Mouse (Mus musculus): Measurements from ENCODE around the gene Otud7a. TPM values are rescaled to one million over a fixed set of nuclear protein-coding genes. Genes with fewer than 3 reads are reported as not detected.

Otud7a gene
- polyA plus RNA-seq, 1 experiment from 2014 or later: 1.7 TPM

- Histone ChIP-seq H3K27me3 (ENCODE audit: control insufficient read depth, insufficient read depth, low read length) (no peaks in the 10 kb centered on the region), H3K27ac (ENCODE audit: low read depth, low read length) (no peak overlapping the region), H3K36me3 (ENCODE audit: control insufficient read depth, insufficient read depth, low read length) (no peaks in the 10 kb centered on the region), H3K9me3 (ENCODE audit: control insufficient read depth, low read length) (no peaks in the 10 kb centered on the region), H3K9ac (ENCODE audit: low read length) (no peak overlapping the region), H3K4me3 (ENCODE audit: low read depth, low read length) (no peak overlapping the region), H3K4me1 (replicated peaks; ENCODE audit: control insufficient read depth, insufficient read depth, low read length) (no peaks in the 10 kb centered on the region), H3K4me2 (ENCODE audit: low read depth, low read length, severe bottlenecking) (no peak overlapping the region)
- ATAC-seq (replicated peaks; ENCODE audit: low FRiP score): no peak
- DNase-seq (ENCODE audit: low spot score): no peak
- 71% methylated on average over 2 of the region's 2 CpGs for WGBS
These were observed 145.8 kb downstream of the Otud7a start for GRCm38 (mm10) chr7:63590305-63590704.

- H3K4me1 ChIP-seq (replicated peaks; ENCODE audit: control insufficient read depth, insufficient read depth, low read length): no peaks in the 10 kb centered on the region
- H3K36me3 ChIP-seq (ENCODE audit: control insufficient read depth, insufficient read depth, low read length): no peaks in the 10 kb centered on the region
- WGBS: 78% methylated on average over 4 of the region's 4 CpGs
- no peak overlapping the region for H3K4me2 ChIP-seq (ENCODE audit: low read depth, low read length, severe bottlenecking)
- no peaks in the 10 kb centered on the region for H3K9me3 ChIP-seq (ENCODE audit: control insufficient read depth, low read length)
- ATAC-seq (replicated peaks; ENCODE audit: low FRiP score) (no peak), DNase-seq (ENCODE audit: low spot score) (no peak)
- no peak overlapping the region for H3K4me3 ChIP-seq (ENCODE audit: low read depth, low read length)
- H3K27ac ChIP-seq (ENCODE audit: low read depth, low read length): no peak overlapping the region
- H3K9ac ChIP-seq (ENCODE audit: low read length): no peak overlapping the region
- no peaks in the 10 kb centered on the region for H3K27me3 ChIP-seq (ENCODE audit: control insufficient read depth, insufficient read depth, low read length)
These were observed 146.8 kb downstream of the Otud7a start for GRCm38 (mm10) chr7:63591322-63591721.

GRCm38 (mm10) chr7:63592061-63592460 is 147.5 kb downstream of the Otud7a start:
- H3K4me1 ChIP-seq (replicated peaks; ENCODE audit: control insufficient read depth, insufficient read depth, low read length): no peaks in the 10 kb centered on the region
- H3K27me3 ChIP-seq (ENCODE audit: control insufficient read depth, insufficient read depth, low read length): no peaks in the 10 kb centered on the region
- H3K4me3 ChIP-seq (ENCODE audit: low read depth, low read length): no peak overlapping the region
- no peaks in the 10 kb centered on the region for H3K9me3 ChIP-seq (ENCODE audit: control insufficient read depth, low read length)
- H3K9ac ChIP-seq (ENCODE audit: low read length): no peak overlapping the region
- H3K4me2 ChIP-seq (ENCODE audit: low read depth, low read length, severe bottlenecking): no peak overlapping the region
- ATAC-seq (replicated peaks; ENCODE audit: low FRiP score) (no peak), DNase-seq (ENCODE audit: low spot score) (no peak)
- no peak overlapping the region for H3K27ac ChIP-seq (ENCODE audit: low read depth, low read length)
- no peaks in the 10 kb centered on the region for H3K36me3 ChIP-seq (ENCODE audit: control insufficient read depth, insufficient read depth, low read length)
- WGBS: 74% methylated on average over 3 of the region's 3 CpGs

GRCm38 (mm10) chr7:63604827-63605226 is 160.3 kb downstream of the Otud7a start:
- ATAC-seq (replicated peaks; ENCODE audit: low FRiP score) (no peak), DNase-seq (ENCODE audit: low spot score) (no peak)
- H3K4me1 ChIP-seq (replicated peaks; ENCODE audit: control insufficient read depth, insufficient read depth, low read length): no peaks in the 10 kb centered on the region
- no peaks in the 10 kb centered on the region for H3K36me3 ChIP-seq (ENCODE audit: control insufficient read depth, insufficient read depth, low read length)
- H3K4me3 ChIP-seq (ENCODE audit: low read depth, low read length): no peak overlapping the region
- no peak overlapping the region for H3K9ac ChIP-seq (ENCODE audit: low read length)
- no peaks in the 10 kb centered on the region for H3K9me3 ChIP-seq (ENCODE audit: control insufficient read depth, low read length)
- H3K27me3 ChIP-seq (ENCODE audit: control insufficient read depth, insufficient read depth, low read length): no peaks in the 10 kb centered on the region
- H3K27ac ChIP-seq (ENCODE audit: low read depth, low read length): no peak overlapping the region
- no peak overlapping the region for H3K4me2 ChIP-seq (ENCODE audit: low read depth, low read length, severe bottlenecking)
- WGBS: 91% methylated on average over 1 of the region's 1 CpGs

GRCm38 (mm10) chr7:63617018-63617417 is 172.5 kb downstream of the Otud7a start:
- Histone ChIP-seq H3K4me3 (ENCODE audit: low read depth, low read length) (no peak overlapping the region), H3K27ac (ENCODE audit: low read depth, low read length) (no peak overlapping the region), H3K27me3 (ENCODE audit: control insufficient read depth, insufficient read depth, low read length) (no peaks in the 10 kb centered on the region), H3K9me3 (ENCODE audit: control insufficient read depth, low read length) (no peaks in the 10 kb centered on the region), H3K4me2 (ENCODE audit: low read depth, low read length, severe bottlenecking) (no peak overlapping the region), H3K36me3 (ENCODE audit: control insufficient read depth, insufficient read depth, low read length) (no peaks in the 10 kb centered on the region), H3K4me1 (replicated peaks; ENCODE audit: control insufficient read depth, insufficient read depth, low read length) (no peaks in the 10 kb centered on the region), H3K9ac (ENCODE audit: low read length) (no peak overlapping the region)
- ATAC-seq (replicated peaks; ENCODE audit: low FRiP score): no peak
- WGBS: 80% methylated on average over 3 of the region's 3 CpGs
- no peak for DNase-seq (ENCODE audit: low spot score)

- ATAC-seq (replicated peaks; ENCODE audit: low FRiP score) (no peak), DNase-seq (ENCODE audit: low spot score) (no peak)
- H3K4me2 ChIP-seq (ENCODE audit: low read depth, low read length, severe bottlenecking): no peak overlapping the region
- no peaks in the 10 kb centered on the region for H3K36me3 ChIP-seq (ENCODE audit: control insufficient read depth, insufficient read depth, low read length)
- no peaks in the 10 kb centered on the region for H3K9me3 ChIP-seq (ENCODE audit: control insufficient read depth, low read length)
- no peaks in the 10 kb centered on the region for H3K4me1 ChIP-seq (replicated peaks; ENCODE audit: control insufficient read depth, insufficient read depth, low read length)
- no peak overlapping the region for H3K9ac ChIP-seq (ENCODE audit: low read length)
- H3K27me3 ChIP-seq (ENCODE audit: control insufficient read depth, insufficient read depth, low read length): no peaks in the 10 kb centered on the region
- no peak overlapping the region for H3K4me3 ChIP-seq (ENCODE audit: low read depth, low read length)
- 87% methylated on average over 5 of the region's 5 CpGs for WGBS
- H3K27ac ChIP-seq (ENCODE audit: low read depth, low read length): no peak overlapping the region
These were observed 176.3 kb downstream of the Otud7a start for GRCm38 (mm10) chr7:63620776-63621340.

GRCm38 (mm10) chr7:63637651-63638050 is 193.1 kb downstream of the Otud7a start:
- no peaks in the 10 kb centered on the region for H3K9me3 ChIP-seq (ENCODE audit: control insufficient read depth, low read length)
- H3K9ac ChIP-seq (ENCODE audit: low read length): no peak overlapping the region
- no peaks in the 10 kb centered on the region for H3K27me3 ChIP-seq (ENCODE audit: control insufficient read depth, insufficient read depth, low read length)
- no peak for DNase-seq (ENCODE audit: low spot score)
- H3K27ac ChIP-seq (ENCODE audit: low read depth, low read length): no peak overlapping the region
- H3K4me1 ChIP-seq (replicated peaks; ENCODE audit: control insufficient read depth, insufficient read depth, low read length): no peaks in the 10 kb centered on the region
- no peak for ATAC-seq (replicated peaks; ENCODE audit: low FRiP score)
- 81% methylated on average over 3 of the region's 3 CpGs for WGBS
- no peaks in the 10 kb centered on the region for H3K36me3 ChIP-seq (ENCODE audit: control insufficient read depth, insufficient read depth, low read length)
- no peak overlapping the region for H3K4me2 ChIP-seq (ENCODE audit: low read depth, low read length, severe bottlenecking)
- H3K4me3 ChIP-seq (ENCODE audit: low read depth, low read length): no peak overlapping the region

- Histone ChIP-seq H3K9ac (ENCODE audit: low read length) (no peak overlapping the region), H3K4me2 (ENCODE audit: low read depth, low read length, severe bottlenecking) (no peak overlapping the region), H3K4me1 (replicated peaks; ENCODE audit: control insufficient read depth, insufficient read depth, low read length) (no peaks in the 10 kb centered on the region), H3K9me3 (ENCODE audit: control insufficient read depth, low read length) (no peaks in the 10 kb centered on the region), H3K27me3 (ENCODE audit: control insufficient read depth, insufficient read depth, low read length) (no peaks in the 10 kb centered on the region), H3K27ac (ENCODE audit: low read depth, low read length) (no peak overlapping the region), H3K36me3 (ENCODE audit: control insufficient read depth, insufficient read depth, low read length) (no peaks in the 10 kb centered on the region), H3K4me3 (ENCODE audit: low read depth, low read length) (no peak overlapping the region)
- 94% methylated on average over 1 of the region's 1 CpGs for WGBS
- no peak for ATAC-seq (replicated peaks; ENCODE audit: low FRiP score)
- no peak for DNase-seq (ENCODE audit: low spot score)
These were observed 199.5 kb downstream of the Otud7a start for GRCm38 (mm10) chr7:63644002-63644401.

- WGBS: 86% methylated on average over 1 of the region's 1 CpGs
- no peak overlapping the region for H3K4me3 ChIP-seq (ENCODE audit: low read depth, low read length)
- H3K27me3 ChIP-seq (ENCODE audit: control insufficient read depth, insufficient read depth, low read length): no peaks in the 10 kb centered on the region
- no peak overlapping the region for H3K4me2 ChIP-seq (ENCODE audit: low read depth, low read length, severe bottlenecking)
- no peak for DNase-seq (ENCODE audit: low spot score)
- H3K27ac ChIP-seq (ENCODE audit: low read depth, low read length): no peak overlapping the region
- no peaks in the 10 kb centered on the region for H3K36me3 ChIP-seq (ENCODE audit: control insufficient read depth, insufficient read depth, low read length)
- H3K4me1 ChIP-seq (replicated peaks; ENCODE audit: control insufficient read depth, insufficient read depth, low read length): no peaks in the 10 kb centered on the region
- H3K9ac ChIP-seq (ENCODE audit: low read length): no peak overlapping the region
- no peak for ATAC-seq (replicated peaks; ENCODE audit: low FRiP score)
- H3K9me3 ChIP-seq (ENCODE audit: control insufficient read depth, low read length): no peaks in the 10 kb centered on the region
These were observed 202.6 kb downstream of the Otud7a start for GRCm38 (mm10) chr7:63647136-63647535.
